Comparison of ENCODE assay signal across 8 mouse cellular contexts in the genomic region with DNA sequence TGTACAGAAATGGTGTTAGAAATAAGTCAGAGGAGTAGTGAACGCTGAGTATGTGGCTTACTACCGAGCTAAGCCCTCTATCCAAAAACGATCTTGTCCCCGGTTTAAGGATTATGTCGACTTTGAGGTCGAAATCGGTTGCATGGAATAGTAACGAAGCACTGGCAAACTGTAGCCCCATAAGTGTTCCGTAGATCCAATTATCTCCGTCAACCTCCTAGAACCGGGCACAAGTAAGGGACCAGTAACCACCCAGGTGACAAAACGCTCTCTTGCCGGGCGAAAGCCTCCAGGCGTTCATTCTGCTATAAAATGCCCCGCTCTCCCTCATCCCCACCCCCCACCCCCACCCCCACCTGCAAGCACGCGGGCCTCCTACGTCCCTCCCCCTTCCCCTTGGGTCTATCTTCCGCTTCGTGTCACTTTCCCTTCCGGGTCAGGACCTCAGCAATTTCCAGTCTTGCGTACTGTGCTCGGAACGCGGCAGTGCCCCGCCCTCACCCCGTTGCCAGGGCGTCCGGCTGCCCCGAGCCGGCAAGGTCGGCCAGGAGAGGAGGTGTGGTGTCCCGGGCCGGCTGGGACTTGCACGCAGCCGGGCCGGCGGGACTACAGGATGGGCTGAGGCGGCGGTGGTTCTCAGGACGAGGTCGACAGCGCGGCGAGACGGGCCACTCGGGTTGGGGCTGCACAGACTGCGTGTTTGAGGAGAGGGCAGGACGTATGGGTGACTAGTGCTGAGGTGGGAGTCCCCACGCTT. TPM values are rescaled to one million over a fixed set of nuclear protein-coding genes. Genes with fewer than 3 reads are reported as not detected.
DNase-seq lines count a peak whose midpoint lies in the region; ATAC-seq and TF ChIP-seq lines count a peak whose summit lies in the region.

Gene Cdkl3, plus strand, starts transcription at position 450 of the 757 bp plus-strand sequence.

- peak within 1 kb of the TSS; percentile 86 for H3K27ac ChIP-seq in forebrain, embryonic 14.5 days (ENCODE audit: low read depth, low read length)

- peak; percentile 99 for DNase-seq in ES-CJ7 (ENCODE audit: low read depth, low spot score)
- peak; percentile 86 for DNase-seq in cerebellum, adult 11 months
- DNase-seq in forebrain, embryonic 14.5 days (ENCODE audit: low spot score) = peak; percentile 97
- DNase-seq in heart, postnatal 25 days (ENCODE audit: low spot score) = peak; percentile 93
- peak; percentile 82 to 93 for DNase-seq in layer of hippocampus, adult 18-20 months (ENCODE audit: low spot score in 2 of 2)
- DNase-seq in lung, adult 2 months = peak; percentile 92
- peak; percentile 90 to 93 for DNase-seq in thymus, adult 18-20 months

- H3K27me3 ChIP-seq in forebrain, embryonic 14.5 days (replicated peaks; ENCODE audit: control insufficient read depth, insufficient read depth, low read length) = no peaks in the 10 kb centered on the region

- peak within 1 kb of the TSS; percentile 59 for H3K4me2 ChIP-seq in forebrain, embryonic 14.5 days (ENCODE audit: low read length)

- no peaks in the 10 kb centered on the region for H3K9me3 ChIP-seq in forebrain, embryonic 14.5 days (replicated peaks; ENCODE audit: control insufficient read depth, low read length)

- TF ChIP-seq CTCF in lung, adult 2 months (IDR thresholded peaks at IDR 0.05; ENCODE audit: insufficient read depth, low read length) = no peak

- peak within 1 kb of the TSS; percentile 78 for H3K4me3 ChIP-seq in forebrain, embryonic 14.5 days (ENCODE audit: low read depth, low read length)
- H3K4me3 ChIP-seq in lung, adult 2 months (replicated peaks; ENCODE audit: extremely low read depth, low read depth, low read length) = peak within 1 kb of the TSS; percentile 92

- H3K9ac ChIP-seq in forebrain, embryonic 14.5 days (ENCODE audit: low read length) = peak within 1 kb of the TSS; percentile 87

- H3K36me3 ChIP-seq in forebrain, embryonic 14.5 days (ENCODE audit: control insufficient read depth, insufficient read depth, low read length) = no peaks in the 10 kb centered on the region

- H3K4me1 ChIP-seq in forebrain, embryonic 14.5 days (ENCODE audit: control insufficient read depth, insufficient read depth, low read length) = peaks cover 17% of the 10 kb centered on the region
- H3K4me1 ChIP-seq in lung, adult 2 months (ENCODE audit: control insufficient read depth, insufficient read depth, low read length) = peaks cover 5% of the 10 kb centered on the region; the same call in 1 of the 2 replicates

- TF ChIP-seq POLR2A in lung, adult 2 months (IDR thresholded peaks at IDR 0.05; ENCODE audit: borderline replicate concordance, extremely low read depth, low read depth, low read length) = peak; percentile 40; the same call in 1 of the 2 replicates

- under 1% methylated on average over 51 of the region's 51 CpGs for WGBS in forebrain, embryonic 14.5 days
- WGBS in lung, adult 2 months = under 1% methylated on average over 51 of the region's 51 CpGs

- ATAC-seq in forebrain, embryonic 14.5 days = peak; percentile 79
- peak; percentile 85 for ATAC-seq in neutrophil, adult 5-6 weeks (ENCODE audit: extremely low read depth, insufficient number of reproducible peaks, low FRiP score, poor library complexity, severe bottlenecking)

- intact Hi-C loops in heart, postnatal 25 days (cut with DNase I) = loop anchor here (5.0 to 10.0 kb wide), 2 partner anchors 228 to 379 kb away; partner anchors contain the start of gene Skp1a

RNA-seq across cellular contexts. Expression of gene Cdkl3, which starts in this region (rescaled TPM):
- polyA plus RNA-seq in forebrain, embryonic 14.5 days (2014; fragmentation: Nextera tagmentation; extraction: Ambion mirVana) = 20.4 and 22.3 TPM in 2 replicates
- 1 to 10 TPM; 3.8 to 4.1 TPM for total RNA-seq in heart, postnatal 25 days (2021)
- total RNA-seq in layer of hippocampus, adult 18-20 months (2021) = 10 to 100 TPM; 14.0 to 16.7 TPM
- 1.4 and 2.4 TPM in 2 replicates for polyA plus RNA-seq in lung, adult 2 months (2012; rRNA removed)
- total RNA-seq in neutrophil, adult 5-6 weeks (2017) = 12.8 and 21.7 TPM in 2 replicates

Comparison
In these comparisons a context has a peak if more than half of its experiments do, and no peak if none do; other contexts are left out.
1. Peak in every context shown above with its lines: DNase-seq, ATAC-seq, H3K4me3 ChIP-seq and H3K27ac ChIP-seq.